Comparison of ENCODE assay signal across 8 mouse cellular contexts in genomic region chr12:76368201-76368789, GRCm38 (mm10). TPM values are rescaled to one million over a fixed set of nuclear protein-coding genes. Genes with fewer than 3 reads are reported as not detected.
A peak's percentile ranks its signal among the peaks of the same experiment; 100 is the strongest.
DNase-seq lines count a peak whose midpoint lies in the region; ATAC-seq and TF ChIP-seq lines count a peak whose summit lies in the region.

No protein-coding gene starts in this region.

- H3K9ac ChIP-seq in heart, embryonic 12.5 days = peak overlapping the region; percentile 97
- peak overlapping the region; percentile 99 for H3K9ac ChIP-seq in embryonic facial prominence, embryonic 13.5 days
- peak overlapping the region; percentile 99 for H3K9ac ChIP-seq in limb, embryonic 13.5 days
- H3K9ac ChIP-seq in stomach, embryonic 15.5 days = peak overlapping the region; percentile 99; the same call in 1 of the 2 replicates

- peaks cover 55% of the 10 kb centered on the region for H3K79me3 ChIP-seq in C2C12 (ENCODE audit: low read depth)

- peak overlapping the region; percentile 91 for H3K4me3 ChIP-seq in heart, embryonic 12.5 days
- H3K4me3 ChIP-seq in C2C12 (ENCODE audit: insufficient read depth, poor library complexity, severe bottlenecking) = peak overlapping the region; percentile 89
- H3K4me3 ChIP-seq in embryonic facial prominence, embryonic 13.5 days = peak overlapping the region; percentile 89
- peak overlapping the region; percentile 95 for H3K4me3 ChIP-seq in limb, embryonic 13.5 days
- peak overlapping the region; percentile 87 for H3K4me3 ChIP-seq in stomach, embryonic 15.5 days (replicated peaks)

- no peak for ATAC-seq in heart, embryonic 12.5 days (ENCODE audit: insufficient number of reproducible peaks, low FRiP score)
- no peak for ATAC-seq in embryonic facial prominence, embryonic 13.5 days (ENCODE audit: insufficient number of reproducible peaks, insufficient read depth, low FRiP score, low TSS enrichment, low read depth)
- no peak for ATAC-seq in limb, embryonic 13.5 days (ENCODE audit: low FRiP score, low read depth)
- no peak for ATAC-seq in stomach, embryonic 15.5 days (ENCODE audit: insufficient read depth, low FRiP score, low read depth)

- peaks cover 45% of the 10 kb centered on the region for H3K4me1 ChIP-seq in heart, embryonic 12.5 days (replicated peaks)
- peaks cover 46% of the 10 kb centered on the region for H3K4me1 ChIP-seq in embryonic facial prominence, embryonic 13.5 days
- H3K4me1 ChIP-seq in limb, embryonic 13.5 days = peaks cover 47% of the 10 kb centered on the region
- H3K4me1 ChIP-seq in stomach, embryonic 15.5 days = peaks cover 35% of the 10 kb centered on the region

- WGBS in heart, embryonic 12.5 days = 10% methylated on average over 9 of the region's 9 CpGs
- 8% methylated on average over 9 of the region's 9 CpGs for WGBS in embryonic facial prominence, embryonic 13.5 days
- WGBS in limb, embryonic 13.5 days = 5% methylated on average over 9 of the region's 9 CpGs
- 12% methylated on average over 9 of the region's 9 CpGs for WGBS in stomach, embryonic 15.5 days

- peak overlapping the region; percentile 84 for H3ac ChIP-seq in C2C12 (ENCODE audit: control insufficient read depth, insufficient read length, low read depth)

- 0 out of 2 replicates have a peak, but pooled peaks cover 5% of the 10 kb centered on the region for H3K36me3 ChIP-seq in heart, embryonic 12.5 days
- H3K36me3 ChIP-seq in C2C12 (ENCODE audit: control insufficient read depth, insufficient read depth) = peaks cover 6% of the 10 kb centered on the region
- H3K36me3 ChIP-seq in embryonic facial prominence, embryonic 13.5 days = 0 out of 2 replicates have a peak, but pooled peaks cover 7% of the 10 kb centered on the region
- H3K36me3 ChIP-seq in limb, embryonic 13.5 days = no peaks in the 10 kb centered on the region
- no peaks in the 10 kb centered on the region for H3K36me3 ChIP-seq in stomach, embryonic 15.5 days

- H3K27me3 ChIP-seq in heart, embryonic 12.5 days (replicated peaks) = no peaks in the 10 kb centered on the region
- H3K27me3 ChIP-seq in C2C12 (ENCODE audit: control insufficient read depth, insufficient read depth, insufficient read length) = no peaks in the 10 kb centered on the region
- H3K27me3 ChIP-seq in embryonic facial prominence, embryonic 13.5 days = no peaks in the 10 kb centered on the region
- H3K27me3 ChIP-seq in limb, embryonic 13.5 days = no peaks in the 10 kb centered on the region
- no peaks in the 10 kb centered on the region for H3K27me3 ChIP-seq in stomach, embryonic 15.5 days (replicated peaks)

- peak overlapping the region; percentile 99 for H3K27ac ChIP-seq in heart, embryonic 12.5 days (ENCODE audit: poor library complexity, severe bottlenecking)
- H3K27ac ChIP-seq in embryonic facial prominence, embryonic 13.5 days = peak overlapping the region; percentile 100
- peak overlapping the region; percentile 100; the same call in 1 of the 2 replicates for H3K27ac ChIP-seq in limb, embryonic 13.5 days
- H3K27ac ChIP-seq in stomach, embryonic 15.5 days = peak overlapping the region; percentile 100

- no peak for TF ChIP-seq CTCF in C2C12 (IDR thresholded peaks at IDR 0.05; ENCODE audit: control insufficient read depth, insufficient read depth, insufficient read length)

- H3K79me2 ChIP-seq in C2C12 (ENCODE audit: control insufficient read depth, insufficient read depth) = peaks cover 86% of the 10 kb centered on the region

- peak overlapping the region; percentile 93 for H3K4me2 ChIP-seq in heart, embryonic 12.5 days
- peak overlapping the region; percentile 82 for H3K4me2 ChIP-seq in embryonic facial prominence, embryonic 13.5 days
- peak overlapping the region; percentile 92 for H3K4me2 ChIP-seq in limb, embryonic 13.5 days (replicated peaks)
- H3K4me2 ChIP-seq in stomach, embryonic 15.5 days = peak overlapping the region; percentile 85

- no peak for DNase-seq in heart, adult 8-10 months (ENCODE audit: low spot score)
- DNase-seq in frontal cortex, postnatal 14 days (ENCODE audit: low spot score in 2 of 2) = no peak
- DNase-seq in layer of hippocampus, postnatal 36 days = no peak

- H3K9me3 ChIP-seq in heart, embryonic 12.5 days (replicated peaks) = no peaks in the 10 kb centered on the region
- H3K9me3 ChIP-seq in embryonic facial prominence, embryonic 13.5 days = no peaks in the 10 kb centered on the region
- H3K9me3 ChIP-seq in limb, embryonic 13.5 days = no peaks in the 10 kb centered on the region
- H3K9me3 ChIP-seq in stomach, embryonic 15.5 days = no peaks in the 10 kb centered on the region

TF ChIP-seq in C2C12, 6 proteins besides CTCF, POLR2A, EP300 and RAD21:
- TF ChIP-seq MAX (IDR thresholded peaks at IDR 0.05) (no peak), USF1 (IDR thresholded peaks at IDR 0.05; ENCODE audit: low read depth) (peak; percentile 32)

RNA-seq across cellular contexts. Expression of gene Zbtb25, which starts 1.1 kb away (rescaled TPM):
- polyA plus RNA-seq in heart, embryonic 12.5 days (2016; fragmentation: Nextera tagmentation; extraction: Ambion mirVana) = 13.0 and 15.4 TPM in 2 replicates
- total RNA-seq in heart, adult 8-10 months (2022) = 10 to 100 TPM in 2 of 4 experiments, 1 to 10 TPM in 2; 6.7 to 11.3 (median 8.8) TPM
- polyA plus RNA-seq in C2C12 (2012; fragmentation: generic; extraction: Trizol) = 6.5 TPM
- polyA plus RNA-seq in embryonic facial prominence, embryonic 13.5 days (2015; fragmentation: Nextera tagmentation; extraction: Ambion mirVana) = 20.1 and 22.3 TPM in 2 replicates
- 21.6 and 22.3 TPM in 2 replicates for polyA plus RNA-seq in limb, embryonic 13.5 days (2015; fragmentation: Nextera tagmentation; extraction: Ambion mirVana)
- polyA plus RNA-seq in stomach, embryonic 15.5 days (2015; fragmentation: Nextera tagmentation; extraction: Ambion mirVana) = 13.7 and 14.5 TPM in 2 replicates
- total RNA-seq in layer of hippocampus, postnatal 36 days (2021) = 10 to 100 TPM; 15.7 to 22.1 TPM

RNA-seq across cellular contexts. Expression of gene Zbtb1, which starts 1.8 kb away (rescaled TPM):
- 9.9 and 10.4 TPM in 2 replicates for polyA plus RNA-seq in heart, embryonic 12.5 days (2016; fragmentation: Nextera tagmentation; extraction: Ambion mirVana)
- 1 to 10 TPM; 3.4 to 4.0 (median 3.9) TPM for total RNA-seq in heart, adult 8-10 months (2022)
- polyA plus RNA-seq in C2C12 (2012; fragmentation: generic; extraction: Trizol) = 2.4 TPM
- 11.3 and 11.6 TPM in 2 replicates for polyA plus RNA-seq in embryonic facial prominence, embryonic 13.5 days (2015; fragmentation: Nextera tagmentation; extraction: Ambion mirVana)
- 8.9 and 10.1 TPM in 2 replicates for polyA plus RNA-seq in limb, embryonic 13.5 days (2015; fragmentation: Nextera tagmentation; extraction: Ambion mirVana)
- polyA plus RNA-seq in stomach, embryonic 15.5 days (2015; fragmentation: Nextera tagmentation; extraction: Ambion mirVana) = 8.9 and 9.5 TPM in 2 replicates
- total RNA-seq in layer of hippocampus, postnatal 36 days (2021) = 1 to 10 TPM; 7.3 to 8.7 TPM

RNA-seq across cellular contexts. Expression of gene Hspa2, which starts 35.7 kb away (rescaled TPM):
- 23.2 and 23.9 TPM in 2 replicates for polyA plus RNA-seq in heart, embryonic 12.5 days (2016; fragmentation: Nextera tagmentation; extraction: Ambion mirVana)
- total RNA-seq in heart, adult 8-10 months (2022) = 1 to 10 TPM; 4.1 to 7.7 (median 5.8) TPM
- polyA plus RNA-seq in C2C12 (2012; fragmentation: generic; extraction: Trizol) = 5.1 TPM
- polyA plus RNA-seq in embryonic facial prominence, embryonic 13.5 days (2015; fragmentation: Nextera tagmentation; extraction: Ambion mirVana) = 5.8 and 8.9 TPM in 2 replicates
- 6.7 TPM in 2 replicates for polyA plus RNA-seq in limb, embryonic 13.5 days (2015; fragmentation: Nextera tagmentation; extraction: Ambion mirVana)
- 11.3 and 11.7 TPM in 2 replicates for polyA plus RNA-seq in stomach, embryonic 15.5 days (2015; fragmentation: Nextera tagmentation; extraction: Ambion mirVana)
- total RNA-seq in layer of hippocampus, postnatal 36 days (2021) = 100 to 1,000 TPM; 109 to 116 TPM

RNA-seq across cellular contexts. Expression of gene Akap5, which starts 43.6 kb away (rescaled TPM):
- 8.5 and 9.1 TPM in 2 replicates for polyA plus RNA-seq in heart, embryonic 12.5 days (2016; fragmentation: Nextera tagmentation; extraction: Ambion mirVana)
- total RNA-seq in heart, adult 8-10 months (2022) = 1 to 10 TPM in 3 of 4 experiments, under 1 TPM in 1; 0.90 to 3.0 (median 1.5) TPM
- 0.04 TPM for polyA plus RNA-seq in C2C12 (2012; fragmentation: generic; extraction: Trizol)
- 1.1 and 1.5 TPM in 2 replicates for polyA plus RNA-seq in embryonic facial prominence, embryonic 13.5 days (2015; fragmentation: Nextera tagmentation; extraction: Ambion mirVana)
- polyA plus RNA-seq in limb, embryonic 13.5 days (2015; fragmentation: Nextera tagmentation; extraction: Ambion mirVana) = 2.1 and 2.3 TPM in 2 replicates
- polyA plus RNA-seq in stomach, embryonic 15.5 days (2015; fragmentation: Nextera tagmentation; extraction: Ambion mirVana) = 4.1 TPM in 2 replicates
- total RNA-seq in layer of hippocampus, postnatal 36 days (2021) = 10 to 100 TPM; 56.5 to 58.3 TPM

RNA-seq across cellular contexts. Expression of gene Ppp1r36, which starts 49.0 kb away (rescaled TPM):
- 2.8 and 3.8 TPM in 2 replicates for polyA plus RNA-seq in heart, embryonic 12.5 days (2016; fragmentation: Nextera tagmentation; extraction: Ambion mirVana)
- total RNA-seq in heart, adult 8-10 months (2022) = under 1 TPM in 2 of 4 experiments, not detected in 2; 0.41 to 0.69 TPM
- polyA plus RNA-seq in C2C12 (2012; fragmentation: generic; extraction: Trizol) = not detected
- 3.9 and 4.8 TPM in 2 replicates for polyA plus RNA-seq in embryonic facial prominence, embryonic 13.5 days (2015; fragmentation: Nextera tagmentation; extraction: Ambion mirVana)
- 4.5 and 4.8 TPM in 2 replicates for polyA plus RNA-seq in limb, embryonic 13.5 days (2015; fragmentation: Nextera tagmentation; extraction: Ambion mirVana)
- 2.9 and 3.2 TPM in 2 replicates for polyA plus RNA-seq in stomach, embryonic 15.5 days (2015; fragmentation: Nextera tagmentation; extraction: Ambion mirVana)
- 1 to 10 TPM; 1.7 to 1.8 TPM for total RNA-seq in layer of hippocampus, postnatal 36 days (2021)
